Mouse (Mus musculus) right cerebral cortex, postnatal 25 days (tissue): ENCODE measurements around the gene Col15a1.
A peak's percentile ranks its signal among the peaks of the same experiment; 100 is the strongest.

Experiments
- DNase-seq: peaks from one replicate; pipeline ENCODE4 v3.0.0; 2022

The Col15a1 gene

DNA sequence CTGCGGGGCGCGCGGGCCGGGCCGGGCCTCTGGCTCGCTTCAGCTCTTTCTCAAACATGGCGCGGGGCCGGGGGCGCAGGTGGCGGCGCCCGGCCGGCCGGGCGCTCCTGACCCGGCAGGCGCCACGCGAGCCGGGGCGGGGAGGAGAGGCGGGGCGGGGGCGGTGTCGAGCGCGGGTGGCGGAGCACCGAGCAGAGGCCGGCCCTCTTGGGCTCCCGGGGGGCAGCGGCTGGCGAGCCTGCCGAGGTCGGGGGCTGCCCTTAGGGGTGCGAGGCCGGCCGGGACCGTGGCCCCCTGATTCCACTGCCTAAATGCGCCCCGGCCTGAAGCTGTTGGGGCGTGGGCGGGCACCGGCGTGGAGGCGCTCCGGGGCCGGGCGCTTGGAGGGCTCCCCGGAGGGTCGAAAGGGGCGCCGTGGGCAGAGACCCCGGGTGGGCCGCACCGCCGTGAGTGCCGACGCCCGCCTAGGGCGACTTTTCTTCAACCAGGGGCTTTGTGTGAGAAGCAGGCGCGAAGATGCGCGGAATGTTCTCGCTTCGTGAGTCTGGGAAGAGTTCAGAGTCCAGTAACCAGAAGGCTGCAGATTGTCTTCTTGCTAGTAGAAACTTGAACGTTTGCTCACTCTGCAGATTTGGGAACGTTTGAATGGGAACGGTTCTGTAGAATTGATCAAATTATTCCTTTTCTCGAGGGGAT lies 145.6 kb downstream of the Col15a1 start:
- peak; percentile 40 for DNase-seq

DNA sequence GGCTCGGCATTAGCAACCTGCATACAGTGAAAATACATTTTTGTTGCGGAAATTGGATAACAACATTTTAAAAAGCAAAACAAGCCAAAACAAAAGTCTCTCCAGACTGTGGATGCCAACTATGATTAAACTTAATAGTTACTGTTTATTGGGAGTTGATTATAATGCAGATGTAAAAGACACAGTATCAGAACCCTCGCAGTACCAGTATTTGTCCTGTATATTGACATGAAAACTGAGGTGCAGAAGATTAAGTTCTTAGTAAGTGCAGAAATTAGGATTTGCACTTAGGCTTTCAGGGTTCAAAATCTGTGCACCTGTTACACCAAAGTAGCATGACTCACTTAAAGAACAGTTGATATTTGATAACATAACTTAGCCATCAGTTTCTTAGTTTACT lies 146.3 kb downstream of the Col15a1 start:
- DNase-seq: no peak

DNA sequence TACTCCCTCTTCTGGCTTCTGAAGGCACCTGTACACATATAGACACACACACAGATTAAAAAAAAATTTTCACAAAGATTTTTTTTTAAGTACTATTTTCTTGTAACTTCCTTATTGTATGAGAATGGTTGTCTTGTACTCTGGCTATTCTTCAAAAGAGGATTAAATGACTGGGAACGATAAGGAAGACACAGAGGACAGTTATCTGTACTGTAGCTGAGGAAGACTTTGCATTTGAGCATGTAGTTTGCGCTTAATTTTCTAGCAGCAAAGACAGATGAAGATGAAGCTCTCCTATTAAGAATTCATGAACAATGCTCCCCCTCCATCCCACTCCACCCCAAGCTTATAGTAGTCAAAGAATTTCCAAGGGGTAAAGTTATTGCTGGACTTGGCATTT lies 154.7 kb downstream of the Col15a1 start:
- DNase-seq: no peak
